Comparison of ENCODE assay signal across 22 mouse cellular contexts in genomic region chr17:78770932-78771331, GRCm38 (mm10).
"Had no signal": no experiment of that assay in that cellular context is flagged by ENCODE, and none has a peak within 500 bp of the region (broad histone marks: within the 10 kb centered on the region; RNA-seq: fewer than 3 reads in every experiment).

No protein-coding gene starts in this region.

- ATAC-seq: liver, postnatal 0 days; midbrain, embryonic 13.5 days; midbrain, embryonic 16.5 days had no signal

- H3K9ac ChIP-seq: limb, embryonic 12.5 days; limb, embryonic 15.5 days; liver, embryonic 14.5 days; liver, postnatal 0 days; lung, embryonic 15.5 days; midbrain, embryonic 13.5 days; neural tube, embryonic 13.5 days; stomach, embryonic 15.5 days had no signal

- H3K4me2 ChIP-seq: limb, embryonic 12.5 days; limb, embryonic 15.5 days; liver, embryonic 11.5 days; lung, embryonic 15.5 days; midbrain, embryonic 13.5 days; neural tube, embryonic 13.5 days; stomach, embryonic 15.5 days had no signal

- H3K4me3 ChIP-seq: limb, embryonic 12.5 days; limb, embryonic 15.5 days; lung, embryonic 15.5 days; megakaryocyte, embryonic 14.5 days; midbrain, embryonic 10.5 days; midbrain, embryonic 13.5 days; myocyte; neural tube, embryonic 13.5 days; stomach, embryonic 15.5 days had no signal

- H3K9me3 ChIP-seq: limb, embryonic 12.5 days; limb, embryonic 15.5 days; lung, embryonic 15.5 days; megakaryocyte, embryonic 14.5 days; midbrain, embryonic 10.5 days; midbrain, embryonic 13.5 days; neural tube, embryonic 13.5 days; stomach, embryonic 15.5 days had no signal

- H3K27ac ChIP-seq: limb, embryonic 12.5 days; limb, embryonic 15.5 days; liver, embryonic 14.5 days; lung, embryonic 15.5 days; midbrain, embryonic 10.5 days; midbrain, embryonic 13.5 days; neural tube, embryonic 13.5 days; stomach, embryonic 15.5 days had no signal

- H3K4me1 ChIP-seq: limb, embryonic 12.5 days; limb, embryonic 15.5 days; lung, embryonic 15.5 days; megakaryocyte, embryonic 14.5 days; midbrain, embryonic 10.5 days; midbrain, embryonic 13.5 days; neural tube, embryonic 13.5 days; stomach, embryonic 15.5 days had no signal

- DNase-seq: kidney, postnatal 14 days; kidney, postnatal 4 days; left cerebral cortex, postnatal 4 days; liver, postnatal 0 days; lung, postnatal 36 days; retina, postnatal 1 day; right cerebral cortex, postnatal 25 days; spleen, adult 18-20 months; thymus, adult 18-20 months; thymus, postnatal 36 days had no signal

- H3K27me3 ChIP-seq: limb, embryonic 12.5 days; limb, embryonic 15.5 days; lung, embryonic 15.5 days; megakaryocyte, embryonic 14.5 days; midbrain, embryonic 13.5 days; neural tube, embryonic 13.5 days; stomach, embryonic 15.5 days had no signal
